20 mouse cellular contexts compared by ENCODE assay signal in the genomic region with DNA sequence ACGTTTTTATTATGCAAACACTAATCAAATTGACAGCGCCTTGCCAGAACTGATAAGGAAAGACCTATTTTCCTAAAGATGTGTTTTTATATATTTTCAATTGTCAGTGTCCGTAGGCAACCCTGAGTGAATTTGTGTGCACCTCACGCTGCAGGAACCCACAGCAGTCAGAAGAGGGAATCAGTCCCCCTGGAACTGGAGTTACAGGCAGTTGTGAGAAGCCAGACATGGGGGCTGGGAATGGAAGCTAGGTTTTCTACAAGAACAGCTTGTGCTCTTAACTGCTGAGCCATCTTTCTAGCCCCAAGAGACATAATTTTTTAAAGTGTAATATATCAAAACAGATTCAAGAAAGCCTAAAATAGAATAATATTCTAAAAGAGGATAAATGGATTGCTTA.
A peak's percentile ranks its signal among the peaks of the same experiment; 100 is the strongest.
DNase-seq lines count a peak whose midpoint lies in the region; ATAC-seq and TF ChIP-seq lines count a peak whose summit lies in the region.
"Had no signal": no experiment of that assay in that cellular context is flagged by ENCODE, and none has a peak within 500 bp of the region (broad histone marks: within the 10 kb centered on the region; RNA-seq: fewer than 3 reads in every experiment).

No protein-coding gene starts in this region.

- DNase-seq in frontal cortex, postnatal 25 days (ENCODE audit: low spot score in 2 of 2), result no peak
- DNase-seq in kidney, postnatal 14 days, result peak; percentile 37
- no peak for DNase-seq in kidney, adult 2 months
- DNase-seq in 3T3-L1 (ENCODE audit: low read depth, low spot score), result peak; percentile 23
- peak; percentile 4 for DNase-seq in brain, embryonic 18.5 days (ENCODE audit: low read depth, low spot score)
- DNase-seq in embryo, embryonic 10 days (ENCODE audit: low spot score), result no peak
- DNase-seq in urinary bladder, postnatal 36 days (ENCODE audit: low spot score in 2 of 2), result no peak
- DNase-seq: adrenal gland, adult 2 months; cerebellum, postnatal 25 days; heart, postnatal 14 days; kidney, adult 11 months; left cerebral cortex, postnatal 4 days; lung, embryonic 14.5 days; thymus, postnatal 25 days had no signal

- 71% methylated on average over 4 of the region's 4 CpGs for WGBS in kidney, adult 2 months

- no peaks in the 10 kb centered on the region for H3K27me3 ChIP-seq in kidney, adult 2 months (replicated peaks; ENCODE audit: control insufficient read depth, insufficient read depth, low read length)
- H3K27me3 ChIP-seq: embryonic facial prominence, embryonic 15.5 days; limb, embryonic 15.5 days; midbrain, embryonic 12.5 days; neural tube, embryonic 15.5 days had no signal

- no peak overlapping the region for H3K4me3 ChIP-seq in kidney, adult 2 months (ENCODE audit: insufficient read depth, low read depth, low read length)
- H3K4me3 ChIP-seq: embryonic facial prominence, embryonic 15.5 days; limb, embryonic 15.5 days; midbrain, embryonic 12.5 days; neural tube, embryonic 15.5 days had no signal

- TF ChIP-seq CTCF in kidney, adult 2 months (conservative IDR thresholded peaks at IDR 0.05; ENCODE audit: insufficient read depth, insufficient read length, low read depth, low read length), result no peak

- peak; percentile 62; the same call in 1 of the 2 replicates for ATAC-seq in frontal cortex, adult (ENCODE audit: low TSS enrichment)

- no peak overlapping the region for H3K27ac ChIP-seq in kidney, adult 2 months (ENCODE audit: insufficient read depth, low read depth, low read length)
- H3K27ac ChIP-seq: embryonic facial prominence, embryonic 15.5 days; limb, embryonic 15.5 days; liver, embryonic 14.5 days; midbrain, embryonic 12.5 days; neural tube, embryonic 15.5 days had no signal

- TF ChIP-seq POLR2A in kidney, adult 2 months (IDR thresholded peaks at IDR 0.05; ENCODE audit: low read depth, low read length), result no peak

- H3K4me1 ChIP-seq in kidney, adult 2 months (ENCODE audit: control insufficient read depth, insufficient read depth, low read length), result no peaks in the 10 kb centered on the region; the same call in 1 of the 2 replicates
- H3K4me1 ChIP-seq: embryonic facial prominence, embryonic 15.5 days; midbrain, embryonic 12.5 days; neural tube, embryonic 15.5 days had no signal

- H3K36me3 ChIP-seq in kidney, adult 2 months (ENCODE audit: control insufficient read depth, insufficient read depth, low read length), result no peaks in the 10 kb centered on the region
- H3K36me3 ChIP-seq: embryonic facial prominence, embryonic 15.5 days; limb, embryonic 15.5 days; midbrain, embryonic 12.5 days; neural tube, embryonic 15.5 days had no signal

Comparison
In these comparisons a context has a peak if more than half of its experiments do, and no peak if none do; other contexts are left out.
1. DNase-seq: peak in kidney, postnatal 14 days (single experiment), 3T3-L1 (single experiment) and brain, embryonic 18.5 days (single experiment); none in frontal cortex, postnatal 25 days (0 of 2), kidney, adult 2 months (single experiment), embryo, embryonic 10 days (single experiment) and urinary bladder, postnatal 36 days (0 of 2).